Mouse (Mus musculus): ENCODE data around the gene Clasrp.

- TF ChIP-seq POLR2A (IDR thresholded peaks at IDR 0.05; ENCODE audit: low read depth, low read length), result no peak
- TF ChIP-seq CTCF (IDR thresholded peaks at IDR 0.05; ENCODE audit: extremely low read depth, insufficient read length, insufficient replicate concordance, low read depth, low read length), result no peak
Observed at GRCm38 (mm10) chr7:19573776-19574140, 30.5 kb downstream of the Clasrp start.

Measured in small intestine, adult 2 months (tissue).